Mouse (Mus musculus) cerebellum, postnatal 4 days (tissue): Measurements from ENCODE around the gene Brd1.
"Not testable (repeated sequence)": the region's sequence is repeated elsewhere in the genome, so short reads cannot be mapped to it uniquely, and the experiment has no call there.

Experiments used
- DNase-seq, 2 experiments: peaks; one replicate each; pipeline ENCODE4 v3.0.0; 2022; ENCODE audit warnings: low spot score in 2 of 2, mixed read lengths in 1 of 2

The Brd1 gene

DNA sequence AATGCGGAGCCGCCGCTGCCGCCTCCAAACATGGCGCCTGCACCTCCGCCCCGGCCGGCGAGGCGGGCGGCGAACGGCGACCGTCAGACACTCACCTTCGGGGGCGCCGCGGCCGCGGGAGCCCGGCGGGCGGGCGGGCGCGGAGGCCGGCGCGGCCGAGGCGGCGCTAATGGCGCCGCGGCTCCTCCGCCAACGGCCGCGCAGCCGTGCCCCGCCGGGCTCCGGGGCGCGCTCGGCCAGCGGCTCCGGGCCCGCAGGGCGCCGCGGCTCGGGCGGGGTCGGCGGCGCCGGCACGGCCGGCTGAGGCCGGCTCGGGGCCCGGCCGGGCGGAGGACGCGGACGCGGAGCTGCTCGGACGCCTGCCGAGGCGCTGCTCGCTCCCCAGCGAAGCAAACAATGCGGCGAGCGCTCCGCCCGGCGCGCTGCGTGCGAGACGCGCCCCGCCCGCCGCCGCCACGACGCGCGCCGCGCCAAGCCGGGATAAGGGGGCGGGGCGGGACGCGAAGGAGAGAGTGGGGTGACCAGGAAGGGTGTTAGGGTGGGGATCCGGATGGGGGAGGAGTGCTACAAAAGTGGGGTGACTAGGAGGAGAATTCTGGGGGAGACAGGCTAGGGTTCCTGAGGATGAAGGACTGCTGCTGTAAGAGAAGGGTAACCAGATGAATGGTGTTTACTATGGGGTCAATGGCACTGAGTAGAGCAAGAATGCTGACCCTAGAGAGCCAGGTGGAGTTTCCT is at the start of gene Brd1:
Brd1 (minus strand) TSS at position 400 of the 738 bp plus-strand sequence.
- DNase-seq: peak; percentile 60 to 82

DNA sequence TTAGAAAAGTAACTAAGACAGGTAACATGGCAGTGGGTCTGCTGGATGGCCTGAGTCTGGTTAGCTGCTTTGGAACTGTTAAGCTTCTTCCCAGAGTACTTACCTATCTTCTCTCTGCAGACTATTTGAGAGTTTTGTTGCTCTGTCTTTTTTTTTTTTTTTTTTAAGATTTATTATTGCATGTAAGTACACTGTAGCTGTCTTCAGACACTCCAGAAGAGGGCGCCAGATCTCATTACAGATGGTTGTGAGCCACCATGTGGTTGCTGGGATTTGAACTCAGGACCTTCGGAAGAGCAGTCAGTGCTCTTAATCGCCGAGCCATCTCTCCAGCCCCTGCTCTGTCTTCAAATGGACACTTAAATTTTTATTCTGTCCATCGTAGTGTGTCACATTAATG is 40.6 kb upstream of the Brd1 start:
- DNase-seq: not testable (repeated sequence)

DNA sequence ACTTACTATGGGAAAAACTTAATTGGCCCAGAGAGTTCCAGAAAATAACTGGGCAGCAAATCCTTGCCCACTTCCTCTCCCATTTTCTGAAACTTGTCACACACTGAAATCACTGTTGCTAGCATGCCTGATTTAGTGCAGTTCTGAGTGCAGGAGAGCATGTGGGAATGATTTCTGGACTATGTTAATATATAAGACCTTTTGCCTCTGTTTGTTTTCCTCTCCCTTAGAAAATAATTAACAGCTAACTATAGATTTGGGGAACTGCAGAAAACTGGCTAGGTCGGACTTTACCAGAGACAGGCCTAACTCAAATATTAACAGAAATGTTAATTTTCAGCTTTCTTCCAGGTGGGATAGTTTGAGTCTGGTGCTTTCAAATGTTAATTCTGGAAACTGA is 34.5 kb upstream of the Brd1 start:
- DNase-seq: no peak

DNA sequence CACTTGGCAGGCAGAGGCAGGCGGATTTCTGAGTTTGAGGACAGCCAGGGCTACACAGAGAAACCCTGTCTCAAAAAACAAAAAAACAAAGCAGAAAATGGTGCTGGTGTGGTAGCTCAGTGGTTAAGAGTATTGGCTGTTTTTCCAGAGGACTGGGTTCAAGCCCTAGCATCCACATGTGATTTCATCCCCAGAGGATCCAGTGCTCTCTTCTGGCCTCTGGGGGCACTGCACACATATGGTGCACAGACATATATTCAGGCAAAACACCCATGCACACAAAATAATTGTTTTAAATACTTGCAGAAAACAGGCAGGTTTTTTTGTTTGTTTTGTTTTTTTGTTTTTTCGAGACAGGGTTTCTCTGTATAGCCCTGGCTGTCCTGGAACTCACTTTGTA is 32.1 kb upstream of the Brd1 start:
- DNase-seq: not testable (repeated sequence)

DNA sequence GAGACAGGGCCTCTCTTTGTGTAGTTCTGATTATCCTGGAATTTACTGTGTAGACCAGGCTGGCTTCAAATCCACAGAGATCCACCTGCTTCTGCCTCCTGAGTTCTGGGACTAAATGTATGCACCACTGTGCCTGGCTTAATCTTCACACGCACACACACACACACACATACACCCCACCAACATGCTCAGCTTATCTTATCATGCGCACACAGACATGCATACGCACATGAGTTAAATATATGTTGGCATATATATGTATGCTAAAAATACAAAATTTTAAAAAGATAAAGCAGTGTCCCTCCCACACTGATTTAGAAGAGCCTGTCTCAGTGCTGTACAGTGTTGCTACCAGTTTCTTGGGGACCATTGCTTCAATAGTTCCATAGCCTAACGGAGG is 27.5 kb upstream of the Brd1 start:
- DNase-seq: no peak

DNA sequence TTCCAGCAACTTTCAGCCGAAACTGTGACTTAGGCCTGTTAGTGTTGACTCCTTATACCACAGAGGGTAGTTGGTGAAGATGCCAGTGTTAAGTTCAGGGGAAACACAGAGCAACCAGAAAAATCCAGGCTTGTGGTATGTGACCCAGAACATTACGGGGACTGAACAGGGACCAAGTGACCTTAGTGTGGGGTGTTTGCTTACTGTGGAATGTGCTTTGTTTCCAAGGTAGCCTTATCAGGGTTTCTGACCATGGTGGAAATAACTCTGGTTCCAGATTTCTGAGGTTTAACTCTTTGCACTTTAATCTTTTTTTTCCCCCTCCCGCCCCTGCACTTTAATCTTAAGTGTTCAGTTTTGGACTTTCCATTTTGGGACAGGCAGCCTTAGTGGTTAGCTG is 24.0 kb upstream of the Brd1 start:
- DNase-seq: no peak

DNA sequence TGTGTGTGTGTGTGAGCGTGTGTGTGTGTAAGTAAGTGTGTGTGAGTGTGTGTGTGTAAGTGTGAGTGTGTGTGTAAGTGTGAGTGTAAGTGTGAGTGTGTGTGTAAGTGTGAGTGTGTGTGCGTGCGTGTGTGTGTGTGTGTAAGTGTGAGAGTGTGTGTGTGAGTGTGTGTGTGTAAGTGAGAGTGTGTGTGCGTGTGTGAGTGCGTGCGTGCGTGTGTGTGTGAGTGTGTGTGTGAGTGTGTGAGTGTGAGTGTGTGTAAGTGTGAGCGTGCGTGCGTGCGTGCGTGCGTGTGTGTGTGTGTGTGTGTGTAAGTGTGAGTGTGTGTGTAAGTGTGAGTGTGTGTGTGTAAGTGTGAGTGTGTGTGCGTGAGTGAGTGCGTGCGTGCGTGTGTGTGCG is 21.7 kb upstream of the Brd1 start:
- DNase-seq: no peak

DNA sequence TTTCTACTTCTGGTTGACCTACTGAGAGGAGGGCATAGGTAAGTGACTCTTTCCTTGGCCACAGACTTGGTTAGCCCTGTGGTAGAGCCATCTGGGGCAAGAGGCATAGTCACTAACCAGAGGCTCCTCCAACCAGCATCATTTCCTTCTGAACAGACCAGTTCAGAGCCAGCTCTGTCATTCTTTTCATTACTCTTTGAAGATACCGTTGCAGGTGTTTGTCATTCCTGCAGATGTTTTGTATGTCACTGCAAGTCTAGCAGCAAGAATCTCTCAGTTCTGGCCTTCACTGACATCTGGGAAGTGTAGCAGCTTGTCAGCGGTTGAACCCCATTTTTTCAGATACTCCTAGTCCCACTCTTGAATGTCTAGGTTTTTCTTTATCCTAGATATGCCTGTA is 20.9 kb upstream of the Brd1 start:
- DNase-seq: no peak

DNA sequence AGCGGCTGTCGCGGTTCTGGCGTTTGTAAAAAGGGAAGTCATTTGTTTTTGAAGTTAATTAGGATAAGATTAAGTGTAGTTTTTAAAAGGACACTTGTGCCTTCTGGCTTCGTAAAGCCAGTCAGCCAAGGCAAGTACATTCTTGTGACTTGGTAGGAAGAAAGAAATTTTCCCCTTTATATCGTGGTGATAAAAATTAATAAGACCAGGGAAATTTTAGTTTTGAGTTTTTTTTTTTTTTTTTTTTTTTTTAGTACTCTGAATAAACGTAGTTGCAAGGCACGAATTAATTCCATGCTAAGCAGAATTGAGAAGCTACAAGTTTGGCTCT is 18.3 kb upstream of the Brd1 start:
- DNase-seq: no peak

DNA sequence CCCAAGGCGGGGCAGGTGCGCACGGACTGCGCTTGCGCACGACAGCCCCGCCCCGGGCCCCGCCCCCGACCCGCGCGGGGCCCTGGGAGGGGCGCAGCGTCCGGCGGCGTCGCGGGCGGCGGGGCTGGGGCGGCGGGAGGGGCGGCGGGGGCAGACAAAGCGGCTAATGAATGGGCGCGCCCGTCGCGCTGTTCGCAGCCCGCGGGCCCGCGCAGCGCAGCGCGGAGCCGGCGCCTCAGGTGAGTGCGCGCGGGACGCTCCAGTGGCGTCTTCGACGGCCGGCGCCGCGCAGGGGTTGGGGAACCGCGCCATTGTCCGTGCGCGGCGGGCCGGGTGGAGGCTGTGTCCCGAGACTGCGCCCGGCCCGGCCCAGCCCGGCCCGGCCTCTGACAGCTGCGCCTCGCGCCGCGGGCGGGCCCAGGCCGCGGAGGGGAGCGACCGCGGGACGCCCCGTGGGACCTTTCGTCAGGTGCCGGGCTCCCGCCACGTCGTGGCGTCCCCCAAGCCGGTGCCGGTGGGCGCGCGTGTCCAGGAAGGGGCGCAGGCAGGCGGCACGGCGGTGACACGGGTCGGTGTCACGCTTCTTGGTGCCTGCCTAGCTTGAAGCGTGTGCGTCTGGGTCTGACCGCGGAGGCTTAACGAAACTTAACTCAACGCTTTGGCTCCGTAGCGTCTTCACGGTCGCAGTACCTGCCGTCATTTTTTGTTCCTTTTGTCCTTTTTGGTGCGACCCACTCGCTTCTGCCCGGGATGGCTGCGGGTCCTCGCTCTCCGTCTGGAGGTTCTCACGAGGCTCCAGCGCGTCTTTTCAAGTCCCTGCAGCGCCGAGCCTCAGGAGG is 17.8 kb upstream of the Brd1 start, which contains the start of gene Zbed4:
Zbed4 (plus strand) TSS at position 97 of the 839 bp plus-strand sequence.
- DNase-seq: peak in 1 of 2 experiments; percentile 26

DNA sequence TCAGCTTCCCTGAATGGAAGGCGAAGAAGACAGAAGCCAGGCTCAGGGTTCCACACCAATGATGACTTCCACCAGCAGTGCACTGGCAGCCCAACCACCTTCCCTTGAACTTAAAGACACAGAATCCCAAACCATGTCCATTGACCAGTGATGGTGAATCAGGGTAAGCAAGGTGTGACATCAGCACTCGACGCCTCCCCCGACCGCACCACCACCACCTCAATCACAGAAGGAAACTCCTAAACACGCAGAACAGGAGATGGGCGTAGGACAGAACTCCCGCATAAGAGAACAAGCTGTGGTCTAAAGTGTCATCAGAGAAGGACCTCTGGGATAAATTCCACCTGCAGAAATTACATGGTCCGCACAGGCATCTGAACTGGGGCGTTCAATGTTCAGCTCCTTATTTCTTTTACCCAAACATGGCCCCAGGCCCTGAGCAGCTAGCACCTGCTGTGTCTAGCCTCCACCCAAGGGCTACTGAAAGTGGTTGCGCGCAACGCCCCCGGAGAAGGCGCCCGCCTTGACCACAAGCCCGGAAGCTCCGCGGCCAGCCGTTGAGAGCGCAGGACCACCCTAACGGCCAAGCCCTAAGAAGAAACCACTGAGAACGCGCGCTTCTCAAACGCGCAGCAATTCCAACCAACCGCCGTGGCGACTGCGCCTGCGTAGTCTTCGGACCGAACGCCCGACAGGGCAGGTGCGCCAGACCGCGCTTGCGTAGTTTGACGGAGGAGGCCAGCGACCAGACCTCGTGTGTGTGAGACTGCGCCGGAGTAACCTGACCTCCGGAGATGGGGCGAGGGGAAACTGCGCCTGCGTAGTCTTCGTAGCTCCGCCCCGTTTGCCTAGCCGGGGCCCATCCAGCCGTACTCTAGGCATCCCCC is 16.9 kb upstream of the Brd1 start:
- peak; percentile 93 to 98 for DNase-seq

DNA sequence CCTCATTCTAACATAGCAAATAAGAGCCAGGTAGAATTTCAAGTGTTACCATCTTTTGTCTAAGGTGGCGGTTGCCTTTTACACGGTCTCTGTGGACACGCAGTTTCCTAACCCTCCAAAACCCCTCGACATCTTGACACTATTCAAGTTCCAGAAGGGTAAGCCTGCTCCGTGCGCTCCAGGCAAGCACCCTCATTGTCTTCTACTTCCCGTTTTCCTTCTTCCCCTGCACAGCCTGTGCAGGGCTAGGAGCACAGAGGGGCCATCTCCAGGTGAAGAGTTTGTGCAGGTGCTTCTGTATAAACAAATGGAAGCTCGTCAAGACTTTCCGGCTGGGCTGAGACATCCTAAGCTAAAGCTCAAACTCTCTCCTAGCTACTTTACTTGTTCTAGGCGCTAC is 16.0 kb upstream of the Brd1 start:
- no peak for DNase-seq

DNA sequence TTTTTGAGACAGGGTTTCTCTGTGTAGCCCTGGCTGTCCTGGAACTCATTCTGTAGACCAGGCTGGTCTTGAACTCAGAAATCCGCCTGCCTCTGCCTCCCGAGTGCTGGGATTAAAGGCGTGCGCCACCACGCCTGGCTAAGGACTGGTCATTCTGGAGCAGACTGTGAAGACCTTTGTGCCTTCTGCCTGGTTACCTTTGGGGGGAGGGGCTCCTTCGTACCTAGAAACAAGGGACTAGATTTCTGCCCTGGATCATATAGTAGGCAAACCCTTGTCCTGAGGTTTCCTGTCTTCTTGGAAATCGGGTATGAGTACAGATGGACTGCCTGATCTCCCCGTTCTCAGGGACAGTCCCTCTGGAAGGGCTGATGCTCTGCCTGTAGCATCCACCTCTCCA is 15.6 kb upstream of the Brd1 start:
- not testable (repeated sequence) for DNase-seq

DNA sequence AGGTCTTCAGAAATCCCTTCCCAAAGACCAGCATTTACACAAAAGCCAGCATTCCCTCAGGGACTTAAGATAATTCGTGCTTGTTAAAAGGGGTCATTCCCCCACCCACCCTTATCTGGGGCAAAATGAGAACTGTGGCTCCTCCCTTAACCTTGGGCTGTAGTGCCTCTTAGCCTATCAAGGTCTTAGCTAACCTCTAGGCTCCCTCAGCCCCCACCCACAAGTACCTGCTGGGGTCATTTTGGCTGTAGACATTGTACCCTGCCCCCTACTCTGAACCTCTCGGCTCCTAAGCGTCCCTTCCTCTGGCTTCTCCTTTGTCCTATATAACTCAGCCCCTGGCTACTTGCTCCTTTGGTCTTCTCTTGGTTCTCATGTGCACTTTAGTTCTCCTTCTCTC is 11.9 kb upstream of the Brd1 start:
- DNase-seq: no peak

DNA sequence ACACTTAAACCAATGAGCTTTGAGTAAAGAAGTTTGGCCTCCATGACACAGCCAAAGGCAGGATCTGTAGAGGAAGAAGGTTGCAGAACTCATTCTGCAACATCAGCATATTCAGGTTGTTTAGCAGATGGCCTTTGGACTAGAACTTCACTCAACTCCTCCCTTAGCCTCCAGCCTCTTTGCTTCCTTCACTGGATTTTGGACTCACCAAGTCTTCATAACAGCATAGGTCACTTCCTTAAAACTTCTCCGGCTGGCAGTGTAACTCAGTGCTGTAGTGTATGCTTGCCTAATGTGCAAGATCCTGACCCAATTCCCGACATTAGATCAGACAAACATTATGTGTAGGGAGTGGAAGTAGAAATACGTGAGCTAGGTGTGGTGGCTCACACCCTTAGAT is 11.3 kb upstream of the Brd1 start:
- no peak for DNase-seq

DNA sequence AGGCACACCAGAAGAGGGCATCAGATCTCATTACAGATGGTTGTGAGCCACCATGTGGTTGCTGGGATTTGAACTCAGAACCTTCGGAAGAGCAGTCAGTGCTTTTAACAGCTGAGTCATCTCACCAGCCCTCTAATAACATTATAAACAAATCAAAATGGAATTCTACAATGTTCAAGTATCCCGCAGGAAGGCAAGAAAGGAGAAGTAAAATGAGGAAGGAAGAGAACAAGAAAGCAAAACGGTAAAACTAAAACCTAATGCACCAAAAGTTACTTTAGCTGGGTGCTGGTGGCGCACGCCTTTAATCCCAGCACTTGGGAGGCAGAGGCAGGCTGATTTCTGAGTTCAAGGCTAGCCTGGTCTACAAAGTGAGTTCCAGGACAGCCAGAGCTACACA is 9.3 kb upstream of the Brd1 start:
- not testable (repeated sequence) for DNase-seq

DNA sequence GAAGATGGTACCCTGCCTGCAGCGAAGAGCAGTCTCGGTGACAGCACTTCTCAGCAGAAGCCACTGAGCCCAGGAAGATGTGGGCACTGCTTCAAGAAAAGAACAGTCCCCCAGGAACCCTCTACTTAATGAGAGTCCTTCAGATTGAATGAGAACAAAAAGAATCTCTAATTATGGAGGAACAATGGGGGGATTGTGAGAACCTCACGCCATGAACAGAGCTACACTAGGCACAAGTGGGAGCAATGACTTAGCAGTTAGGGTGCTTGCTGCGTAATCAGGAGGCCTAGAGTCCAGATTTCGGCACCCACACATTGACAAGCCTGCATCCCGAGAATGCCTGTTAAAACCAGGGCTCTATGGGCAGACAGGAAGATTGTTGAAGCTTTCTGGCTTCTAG is 7.3 kb upstream of the Brd1 start:
- no peak for DNase-seq

DNA sequence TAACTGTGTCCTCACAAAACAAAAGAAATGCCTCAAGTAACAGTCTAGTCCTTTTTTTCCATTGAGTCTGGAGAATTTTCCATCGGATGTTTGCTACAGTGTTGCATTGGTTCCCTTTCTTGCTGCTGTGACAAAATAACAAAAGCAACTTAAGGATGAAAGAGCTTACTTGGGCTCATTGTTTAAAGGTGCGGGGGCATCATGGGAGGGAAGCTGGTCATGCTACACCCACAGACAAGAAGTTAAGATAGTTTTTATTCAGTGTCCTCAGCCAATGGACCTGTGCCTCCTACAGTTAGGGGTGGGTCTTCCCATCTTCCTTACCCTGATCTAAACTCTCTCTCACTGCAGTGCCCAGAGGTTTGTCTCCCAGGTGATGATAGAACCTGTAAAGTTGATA is 4.4 kb upstream of the Brd1 start:
- no peak for DNase-seq

DNA sequence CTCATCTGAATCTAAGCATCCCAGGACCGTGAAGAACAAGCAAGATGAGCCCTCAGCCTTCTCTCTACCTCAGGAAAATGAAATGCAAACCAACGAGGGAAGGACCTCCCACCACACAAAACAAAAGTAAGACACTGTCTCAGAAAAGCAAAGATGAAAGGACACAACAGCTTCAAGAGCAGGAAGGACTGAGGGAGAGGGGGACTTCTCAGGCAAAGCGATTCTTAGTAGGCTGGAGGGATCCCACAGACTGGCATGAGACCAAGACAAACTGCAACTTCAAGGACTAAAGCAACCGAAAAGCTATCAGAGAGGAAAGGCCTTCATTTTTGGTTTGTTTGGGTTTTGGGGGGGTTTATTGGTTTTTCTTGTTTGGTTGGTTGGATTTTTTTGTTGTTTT is 2.1 kb upstream of the Brd1 start:
- no peak for DNase-seq

DNA sequence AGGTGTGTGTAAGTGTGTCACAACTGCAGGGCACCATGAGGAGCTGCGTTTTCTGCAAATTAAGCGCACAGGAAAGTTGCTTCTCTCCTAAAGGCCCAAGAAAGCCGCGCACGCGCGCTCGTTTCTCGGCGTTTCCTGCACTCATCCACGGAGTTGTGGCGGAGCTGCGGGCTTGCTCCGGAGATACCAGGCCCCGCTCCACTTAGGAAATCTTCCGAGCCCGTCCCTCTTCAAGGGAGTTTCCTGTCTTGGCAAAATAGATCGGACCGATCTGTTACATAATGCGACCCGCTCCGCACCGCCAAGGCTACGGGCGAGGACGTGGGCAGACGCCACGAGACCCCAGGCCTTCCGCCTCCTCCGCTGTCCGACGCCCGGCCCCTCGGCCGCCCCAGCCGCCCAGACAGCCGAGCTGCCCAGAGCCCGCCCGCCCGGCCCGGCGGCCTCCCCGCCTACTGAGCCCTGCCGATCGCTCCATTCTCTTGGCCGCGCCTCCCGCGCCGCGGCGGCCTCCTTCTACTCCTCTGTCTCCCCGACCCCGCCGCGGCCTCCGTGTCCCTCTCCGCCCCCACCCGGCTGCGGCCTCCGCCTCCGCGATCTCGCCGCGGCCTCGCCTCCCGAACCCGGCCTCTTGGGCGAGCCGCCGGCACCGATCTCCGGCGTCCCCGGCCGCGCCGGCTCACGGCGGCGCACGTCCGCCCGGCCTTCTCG is 837 bp downstream of the Brd1 start:
- peak; percentile 27 to 47 for DNase-seq

DNA sequence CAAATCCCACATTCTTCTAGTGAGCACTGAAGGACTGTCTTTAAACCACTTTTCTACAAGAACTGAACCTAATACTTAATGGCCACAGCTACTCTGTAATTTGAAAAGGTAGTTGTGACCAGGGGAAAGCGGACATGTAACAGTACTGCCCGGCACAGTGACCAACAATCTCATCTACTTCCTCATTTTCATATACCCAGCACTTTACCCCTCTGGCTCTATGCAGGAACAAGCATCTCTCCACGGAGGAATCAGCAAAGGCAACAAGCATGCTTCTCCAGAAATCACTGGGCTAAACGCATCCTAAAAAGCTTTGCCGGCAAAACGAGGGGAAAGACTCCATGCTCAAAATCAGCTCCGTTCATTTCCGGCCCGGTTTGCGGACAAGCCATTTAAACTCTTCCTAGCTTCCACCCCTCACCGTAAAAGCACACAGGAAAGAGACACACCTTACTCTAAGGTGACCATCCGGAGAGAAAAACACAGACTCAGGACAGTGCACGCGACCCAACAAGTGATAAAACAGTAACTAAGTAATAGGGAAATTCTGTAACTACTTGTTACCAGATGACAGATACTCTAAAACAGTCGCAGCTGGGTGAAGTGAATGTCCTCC is 1.5 kb downstream of the Brd1 start:
- DNase-seq: no peak
